Mouse (Mus musculus): ENCODE measurements around the gene Cdh13. TPM values are rescaled to one million over a fixed set of nuclear protein-coding genes. Genes with fewer than 3 reads are reported as not detected.

Cdh13 gene
- total RNA-seq, 1 experiment from 2014 or later, result 19.8 TPM

- no peak for DNase-seq
Observed at GRCm38 (mm10) chr8:118448011-118448410, 164.5 kb downstream of the Cdh13 start.

- peak; percentile 7 for DNase-seq
Observed at GRCm38 (mm10) chr8:118452445-118453103, 169.0 kb downstream of the Cdh13 start.

- no peak for DNase-seq
Observed at GRCm38 (mm10) chr8:118455245-118455644, 171.7 kb downstream of the Cdh13 start.

- no peak for DNase-seq
Observed at GRCm38 (mm10) chr8:118465330-118465948, 181.9 kb downstream of the Cdh13 start.

GRCm38 (mm10) chr8:118477587-118477986 lies 194.1 kb downstream of the Cdh13 start:
- DNase-seq, result no peak

GRCm38 (mm10) chr8:118488735-118489134 lies 205.2 kb downstream of the Cdh13 start:
- DNase-seq, result no peak

- no peak for DNase-seq
Observed at GRCm38 (mm10) chr8:118502509-118502908, 219.0 kb downstream of the Cdh13 start.

GRCm38 (mm10) chr8:118509426-118509825 lies 225.9 kb downstream of the Cdh13 start:
- no peak for DNase-seq

GRCm38 (mm10) chr8:118513259-118513658 lies 229.7 kb downstream of the Cdh13 start:
- DNase-seq, result peak; percentile 61

GRCm38 (mm10) chr8:118515616-118516015 lies 232.1 kb downstream of the Cdh13 start:
- DNase-seq, result no peak

GRCm38 (mm10) chr8:118517071-118517470 lies 233.5 kb downstream of the Cdh13 start:
- no peak for DNase-seq

- peak; percentile 12 for DNase-seq
Observed at GRCm38 (mm10) chr8:118518030-118518741, 234.7 kb downstream of the Cdh13 start.

GRCm38 (mm10) chr8:118518742-118519102 lies 235.2 kb downstream of the Cdh13 start:
- DNase-seq, result no peak

- no peak for DNase-seq
Observed at GRCm38 (mm10) chr8:118523922-118524321, 240.4 kb downstream of the Cdh13 start.

- no peak for DNase-seq
Observed at GRCm38 (mm10) chr8:118538816-118539558, 255.5 kb downstream of the Cdh13 start.

- DNase-seq, result no peak
Observed at GRCm38 (mm10) chr8:118539559-118539819, 256.0 kb downstream of the Cdh13 start.

- no peak for DNase-seq
Observed at GRCm38 (mm10) chr8:118539941-118540340, 256.4 kb downstream of the Cdh13 start.

GRCm38 (mm10) chr8:118552397-118552796 lies 268.9 kb downstream of the Cdh13 start:
- DNase-seq, result no peak

- no peak for DNase-seq
Observed at GRCm38 (mm10) chr8:118552842-118553241, 269.3 kb downstream of the Cdh13 start.

GRCm38 (mm10) chr8:118564024-118564423 lies 280.5 kb downstream of the Cdh13 start:
- no peak for DNase-seq

GRCm38 (mm10) chr8:118565186-118565585 lies 281.7 kb downstream of the Cdh13 start:
- no peak for DNase-seq

- no peak for DNase-seq
Observed at GRCm38 (mm10) chr8:118565887-118566747, 282.6 kb downstream of the Cdh13 start.
